Comparison of ENCODE assay signal across 7 mouse cellular contexts in genomic region chr3:149519575-149519929, GRCm38 (mm10).
DNase-seq lines count a peak whose midpoint lies in the region; ATAC-seq and TF ChIP-seq lines count a peak whose summit lies in the region.

No protein-coding gene starts in this region.

- 20% methylated on average over 15 of the region's 15 CpGs for WGBS in lung, postnatal 0 days
- 15% methylated on average over 15 of the region's 15 CpGs for WGBS in forebrain, embryonic 13.5 days
- WGBS in limb, embryonic 15.5 days, result 15% methylated on average over 15 of the region's 15 CpGs
- WGBS in stomach, postnatal 0 days, result 17% methylated on average over 15 of the region's 15 CpGs

- H3K27me3 ChIP-seq in lung, postnatal 0 days (replicated peaks; ENCODE audit: insufficient read depth, low read length), result 0 out of 2 replicates have a peak, but pooled peaks cover 3% of the 10 kb centered on the region
- H3K27me3 ChIP-seq in forebrain, embryonic 13.5 days, result peaks cover 10% of the 10 kb centered on the region; the same call in 1 of the 2 replicates
- H3K27me3 ChIP-seq in limb, embryonic 15.5 days, result peaks cover 15% of the 10 kb centered on the region
- no peaks in the 10 kb centered on the region for H3K27me3 ChIP-seq in stomach, postnatal 0 days (ENCODE audit: control insufficient read depth, insufficient read depth, low read length)

- TF ChIP-seq EP300 in lung, postnatal 0 days (IDR thresholded peaks at IDR 0.05), result no peak
- no peak for TF ChIP-seq EP300 in stomach, postnatal 0 days (optimal IDR thresholded peaks at IDR 0.05)

- no peak for ATAC-seq in lung, postnatal 0 days
- ATAC-seq in forebrain, embryonic 13.5 days, result peak; percentile 36
- no peak for ATAC-seq in limb, embryonic 15.5 days (ENCODE audit: insufficient number of reproducible peaks, low FRiP score, low TSS enrichment, low read depth)
- no peak for ATAC-seq in stomach, postnatal 0 days (ENCODE audit: low FRiP score, low TSS enrichment)

- no peaks in the 10 kb centered on the region for H3K9me3 ChIP-seq in lung, postnatal 0 days (ENCODE audit: low read length)
- H3K9me3 ChIP-seq in forebrain, embryonic 13.5 days (replicated peaks), result no peaks in the 10 kb centered on the region
- no peaks in the 10 kb centered on the region for H3K9me3 ChIP-seq in limb, embryonic 15.5 days
- no peaks in the 10 kb centered on the region for H3K9me3 ChIP-seq in stomach, postnatal 0 days (ENCODE audit: control insufficient read depth, low read length)

- H3K36me3 ChIP-seq in lung, postnatal 0 days (ENCODE audit: insufficient read depth, low read length), result no peaks in the 10 kb centered on the region
- H3K36me3 ChIP-seq in forebrain, embryonic 13.5 days (ENCODE audit: poor library complexity, severe bottlenecking), result no peaks in the 10 kb centered on the region
- H3K36me3 ChIP-seq in limb, embryonic 15.5 days, result no peaks in the 10 kb centered on the region
- H3K36me3 ChIP-seq in stomach, postnatal 0 days (ENCODE audit: control insufficient read depth, insufficient read depth, low read length), result no peaks in the 10 kb centered on the region

- no peak overlapping the region for H3K9ac ChIP-seq in lung, postnatal 0 days (replicated peaks; ENCODE audit: low read depth)
- peak overlapping the region; percentile 59 for H3K9ac ChIP-seq in forebrain, embryonic 13.5 days
- no peak overlapping the region for H3K9ac ChIP-seq in limb, embryonic 15.5 days
- no peak overlapping the region for H3K9ac ChIP-seq in stomach, postnatal 0 days (ENCODE audit: low read length)

- TF ChIP-seq CTCF in lung, postnatal 0 days (IDR thresholded peaks at IDR 0.05), result no peak
- TF ChIP-seq CTCF in stomach, postnatal 0 days (IDR thresholded peaks at IDR 0.05; ENCODE audit: low read depth), result no peak

- peak overlapping the region; percentile 29 for H3K4me3 ChIP-seq in lung, postnatal 0 days (ENCODE audit: low read depth, low read length)
- H3K4me3 ChIP-seq in forebrain, embryonic 13.5 days, result peak overlapping the region; percentile 51
- peak overlapping the region; percentile 37 for H3K4me3 ChIP-seq in limb, embryonic 15.5 days
- H3K4me3 ChIP-seq in stomach, postnatal 0 days (ENCODE audit: low read depth, low read length), result peak overlapping the region; percentile 32

- intact Hi-C loops in left cerebral cortex, postnatal 4 days (cut with DNase I), result no loop called here

- no peak overlapping the region for H3K27ac ChIP-seq in lung, postnatal 0 days (ENCODE audit: low read length)
- H3K27ac ChIP-seq in forebrain, embryonic 13.5 days, result no peak overlapping the region
- H3K27ac ChIP-seq in limb, embryonic 15.5 days, result no peak overlapping the region
- no peak overlapping the region for H3K27ac ChIP-seq in stomach, postnatal 0 days (replicated peaks)

- DNase-seq in lung, postnatal 0 days (ENCODE audit: low spot score), result no peak
- no peak for DNase-seq in lung, postnatal 10 days
- no peak for DNase-seq in stomach, postnatal 0 days (ENCODE audit: low spot score)
- no peak for DNase-seq in ovary, postnatal 14 days (ENCODE audit: low spot score)
- no peak for DNase-seq in left cerebral cortex, postnatal 4 days

- no peaks in the 10 kb centered on the region for H3K4me1 ChIP-seq in lung, postnatal 0 days (ENCODE audit: insufficient read depth, low read depth, low read length)
- H3K4me1 ChIP-seq in forebrain, embryonic 13.5 days, result peaks cover 18% of the 10 kb centered on the region; the same call in 1 of the 2 replicates
- peaks cover 3% of the 10 kb centered on the region; the same call in 1 of the 2 replicates for H3K4me1 ChIP-seq in limb, embryonic 15.5 days
- H3K4me1 ChIP-seq in stomach, postnatal 0 days (replicated peaks; ENCODE audit: control insufficient read depth, insufficient read depth), result no peaks in the 10 kb centered on the region; the same call in 1 of the 2 replicates

- peak overlapping the region; percentile 46 for H3K4me2 ChIP-seq in lung, postnatal 0 days (replicated peaks; ENCODE audit: low read depth, low read length)
- H3K4me2 ChIP-seq in forebrain, embryonic 13.5 days, result peak overlapping the region; percentile 85
- H3K4me2 ChIP-seq in limb, embryonic 15.5 days, result peak overlapping the region; percentile 67
- peak overlapping the region; percentile 64 for H3K4me2 ChIP-seq in stomach, postnatal 0 days (replicated peaks; ENCODE audit: low read depth)
